Mouse (Mus musculus): ENCODE results near the gene Ubald1.

Ubald1 gene

DNA sequence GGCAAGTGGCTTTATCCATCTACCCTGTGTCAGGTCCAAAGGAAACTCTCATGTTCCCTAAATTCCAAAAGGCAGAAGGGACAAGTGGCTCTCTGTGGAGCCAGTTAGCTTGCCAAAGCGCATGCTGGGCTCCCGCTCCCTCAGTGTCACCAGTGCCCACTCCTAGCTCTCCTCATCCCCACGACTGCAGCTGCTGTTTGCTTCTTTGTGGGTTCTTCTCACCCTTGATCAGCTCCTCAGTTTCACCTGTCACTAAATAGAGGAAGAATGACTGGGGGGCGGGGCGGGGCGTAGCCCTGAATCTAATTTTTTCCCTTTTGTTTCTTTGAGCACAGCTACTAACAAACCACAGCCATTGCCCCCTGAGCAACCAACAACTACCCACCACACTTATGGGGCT is 18.8 kb upstream of the Ubald1 start:
- no peak for DNase-seq

DNA sequence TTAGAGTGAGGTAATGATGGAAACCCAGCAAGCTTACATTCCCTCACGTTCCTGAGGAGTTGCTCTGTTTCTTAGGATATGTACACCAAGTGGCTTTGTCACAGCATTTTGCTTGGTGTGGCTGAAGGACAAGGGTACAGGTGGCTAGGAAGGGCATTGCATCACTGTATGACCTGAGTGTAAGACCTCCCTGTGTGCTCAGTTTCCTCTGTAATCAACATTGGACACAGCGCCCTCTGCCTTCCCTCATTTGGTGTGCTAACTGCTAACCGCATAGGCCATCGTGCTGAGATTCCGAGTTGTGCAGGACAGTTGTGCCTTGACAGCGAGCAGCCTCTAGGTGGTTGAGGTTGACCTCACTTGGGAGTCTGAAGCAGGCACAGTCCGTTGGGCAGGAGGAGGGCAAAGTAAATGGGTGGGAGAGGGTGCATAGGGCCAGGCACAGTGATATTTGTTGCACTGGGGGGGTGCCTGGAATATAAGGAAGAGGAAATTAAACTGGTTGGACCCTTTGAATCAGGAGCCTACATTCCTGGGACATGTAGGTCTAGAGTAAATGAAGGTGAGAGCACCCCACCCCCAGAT is 17.1 kb upstream of the Ubald1 start:
- no peak for DNase-seq

DNA sequence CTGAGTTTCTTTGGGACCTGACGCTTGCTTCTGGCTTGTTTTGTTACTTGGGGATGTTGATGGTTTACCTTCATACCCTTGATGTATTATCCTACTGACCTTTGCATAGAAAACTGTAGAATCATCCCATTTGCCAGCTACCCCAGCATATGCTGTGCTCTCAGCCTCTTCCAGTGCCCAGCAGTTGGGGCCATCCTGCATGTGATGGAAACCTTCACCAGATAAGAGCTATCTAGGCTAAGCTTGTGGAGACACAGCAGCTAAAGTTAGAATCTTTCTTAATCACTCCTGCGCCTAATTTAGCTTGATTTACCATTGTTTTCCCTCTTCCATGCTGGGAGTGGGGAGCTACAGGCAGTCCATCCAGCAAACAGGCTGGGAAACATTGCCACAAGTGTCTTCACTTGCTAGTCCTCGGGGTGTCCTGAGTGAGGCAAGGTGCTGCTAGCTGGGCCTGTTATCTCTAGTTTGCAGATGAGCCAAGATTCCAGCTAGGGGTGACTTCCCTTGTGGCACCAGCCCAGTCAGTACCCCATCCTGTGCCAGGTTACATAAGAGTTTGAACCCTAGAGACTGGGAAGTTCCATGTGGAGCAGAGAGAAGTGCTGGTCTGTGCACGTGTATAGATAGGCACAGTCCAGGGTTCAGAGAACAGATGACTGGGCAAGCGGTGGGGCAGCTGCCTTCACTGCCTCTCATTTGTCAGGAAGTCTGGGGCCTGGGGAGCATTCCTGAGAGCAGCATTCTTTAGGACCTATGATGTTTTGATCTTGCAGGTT is 16.3 kb upstream of the Ubald1 start:
- DNase-seq, result peak; percentile 58

DNA sequence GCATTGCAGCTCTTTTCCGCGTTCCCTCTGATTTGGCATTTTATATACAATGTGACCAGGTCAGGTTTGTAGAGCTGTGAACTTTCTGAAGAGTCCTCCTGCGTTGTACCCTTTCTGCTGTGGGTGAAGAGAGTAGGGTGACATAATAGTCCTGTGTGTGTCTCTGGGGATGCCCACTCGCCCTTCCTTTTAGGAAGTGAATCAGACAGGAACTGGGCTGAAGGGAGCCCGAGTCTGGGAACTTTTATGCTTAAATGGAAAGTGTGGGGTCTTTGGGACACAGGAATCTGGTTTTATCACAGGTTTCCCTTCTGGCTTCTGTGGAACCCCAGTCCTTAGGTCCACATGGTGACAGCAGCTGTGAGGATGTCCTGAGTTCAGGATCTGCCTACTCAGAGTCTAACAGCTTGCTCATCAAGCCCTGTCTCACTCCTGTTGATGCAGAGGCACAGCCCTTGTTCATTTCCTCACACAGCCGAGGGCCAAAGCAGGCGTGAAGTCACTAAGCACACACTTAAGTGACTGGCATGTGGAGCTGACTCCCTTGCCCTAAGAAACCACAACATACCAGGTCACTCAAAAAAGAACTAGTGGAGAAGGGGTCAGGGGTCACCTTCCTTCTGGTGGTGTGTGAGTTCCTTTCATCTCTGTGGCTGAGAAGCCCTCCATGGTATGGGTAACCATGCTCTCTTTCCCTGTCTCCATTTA is 14.2 kb upstream of the Ubald1 start:
- DNase-seq, result peak; percentile 75

DNA sequence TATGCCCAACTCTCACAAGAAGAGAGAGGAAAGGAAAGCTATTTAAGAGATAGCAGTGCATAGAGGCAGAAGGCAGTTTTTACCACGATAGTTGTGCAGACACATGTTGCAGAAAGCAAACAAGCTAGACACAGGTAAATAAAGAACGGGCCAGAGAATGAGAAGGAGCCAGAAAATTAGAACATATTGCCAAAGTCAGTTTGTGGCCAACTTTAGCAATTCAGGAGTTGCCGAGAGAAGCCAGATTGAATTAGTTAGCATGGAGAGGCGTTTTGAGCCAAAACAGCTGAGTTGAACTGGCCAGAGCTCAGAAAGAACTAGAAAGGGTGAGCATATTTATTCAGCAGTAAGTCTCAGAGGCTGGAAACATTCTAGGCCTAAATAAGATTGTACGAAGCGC is 12.1 kb upstream of the Ubald1 start:
- DNase-seq, result no peak

DNA sequence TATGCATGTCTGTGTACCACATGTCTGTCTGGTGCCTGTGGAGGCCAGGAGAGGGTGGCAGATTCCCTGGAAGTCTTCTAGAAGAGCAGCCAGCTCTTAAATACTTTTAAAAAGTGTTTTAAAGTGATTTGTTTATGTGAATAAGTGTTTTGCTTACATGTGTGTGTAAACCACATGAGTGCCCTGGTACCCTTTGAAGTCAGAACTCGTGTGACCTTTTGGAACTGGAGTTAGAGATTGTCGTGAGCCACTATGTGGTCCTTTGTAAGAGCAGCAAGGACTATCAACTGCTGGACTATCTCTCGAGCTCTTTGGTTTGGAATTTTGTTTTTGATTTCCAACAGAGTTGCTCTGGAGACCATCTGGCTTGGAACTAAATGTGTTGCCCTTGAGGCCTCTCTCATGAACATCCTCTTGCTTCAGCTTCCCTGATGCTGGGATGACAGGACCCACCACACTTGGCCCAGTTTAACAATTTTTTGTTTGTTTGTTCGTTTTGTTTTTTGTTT is 10.1 kb upstream of the Ubald1 start:
- peak; percentile 30 for DNase-seq

DNA sequence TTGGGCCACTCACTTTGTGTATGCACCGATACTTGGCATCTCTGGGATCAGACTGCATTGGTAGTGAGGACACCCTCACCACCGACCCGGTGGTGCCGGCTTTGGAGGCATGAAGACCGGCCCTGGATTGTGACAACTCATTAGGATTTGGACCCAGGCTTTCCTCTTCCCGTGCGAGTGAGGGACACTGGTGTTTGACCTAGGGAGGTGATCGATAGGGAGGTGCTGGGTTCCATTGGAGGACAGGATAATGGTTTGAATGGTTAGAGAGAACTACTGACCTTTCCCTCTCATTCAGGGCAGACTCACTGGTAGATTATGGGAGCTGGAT is 6.5 kb upstream of the Ubald1 start:
- no peak for DNase-seq

DNA sequence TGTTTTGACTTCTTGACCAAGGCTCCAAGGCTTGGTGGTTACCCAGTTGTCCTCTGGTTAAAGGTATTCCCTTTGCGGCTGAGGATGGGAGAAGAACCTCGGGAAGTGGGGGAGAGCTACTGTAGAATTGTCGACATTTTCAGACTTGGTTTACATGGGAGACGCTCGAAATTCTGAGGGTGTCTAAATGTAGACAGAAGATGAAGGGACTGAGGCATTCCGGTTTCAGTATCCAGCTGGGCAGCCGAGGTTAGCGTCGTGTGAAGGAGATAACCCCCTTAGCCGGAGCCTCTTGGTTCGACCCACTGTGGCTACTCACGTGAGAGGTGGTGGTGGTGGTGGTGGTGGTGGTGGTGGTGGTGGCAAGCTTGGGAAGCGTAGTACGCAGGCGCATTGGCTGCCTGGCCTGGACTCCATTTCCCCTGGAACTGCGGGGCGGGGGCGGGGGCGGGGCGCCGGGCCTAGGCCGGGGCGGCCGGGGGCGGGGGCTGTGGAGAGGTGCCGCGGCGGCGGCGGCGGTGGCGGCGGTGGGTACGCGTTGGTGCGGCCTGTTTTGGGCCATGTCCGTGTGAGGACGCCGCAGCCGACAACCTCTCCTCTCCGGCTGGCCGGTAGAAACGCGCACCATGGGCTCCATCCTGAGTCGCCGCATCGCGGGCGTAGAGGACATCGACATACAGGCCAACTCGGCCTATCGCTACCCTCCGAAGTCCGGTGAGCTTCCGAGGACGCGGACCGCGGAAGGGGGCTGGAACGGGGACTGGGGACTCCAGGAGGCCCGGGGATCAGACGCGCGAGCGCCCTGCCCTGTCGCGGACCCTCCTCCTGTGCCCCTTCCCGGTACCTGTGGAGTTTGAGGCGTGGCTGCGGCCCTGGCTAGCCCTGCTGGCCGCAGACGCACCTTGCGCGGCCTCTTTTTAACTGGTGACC is 5.9 kb upstream of the Ubald1 start, which contains the start of gene Mgrn1:
Mgrn1 (plus strand) TSS at position 490 of the 930 bp plus-strand sequence.
- DNase-seq, result peak; percentile 94

DNA sequence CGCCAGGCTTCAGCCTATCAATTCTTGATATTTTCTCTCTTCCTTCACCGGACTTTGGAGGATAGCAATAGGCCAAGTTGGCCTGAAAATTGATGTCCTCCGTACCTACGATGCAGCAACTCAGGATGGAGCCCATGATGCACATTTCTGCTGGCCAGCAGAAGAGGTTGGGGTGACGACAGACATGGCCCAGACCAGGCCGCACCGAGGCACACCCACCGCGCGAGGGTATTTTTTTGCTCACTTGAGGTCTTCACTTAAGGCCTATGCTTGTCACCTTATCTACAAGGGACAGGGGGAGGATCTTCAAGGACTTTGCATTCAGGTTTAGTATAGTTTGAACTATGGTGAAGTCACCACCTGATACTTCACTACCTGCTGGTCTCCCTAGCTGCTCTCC is 4.8 kb upstream of the Ubald1 start:
- DNase-seq, result no peak

DNA sequence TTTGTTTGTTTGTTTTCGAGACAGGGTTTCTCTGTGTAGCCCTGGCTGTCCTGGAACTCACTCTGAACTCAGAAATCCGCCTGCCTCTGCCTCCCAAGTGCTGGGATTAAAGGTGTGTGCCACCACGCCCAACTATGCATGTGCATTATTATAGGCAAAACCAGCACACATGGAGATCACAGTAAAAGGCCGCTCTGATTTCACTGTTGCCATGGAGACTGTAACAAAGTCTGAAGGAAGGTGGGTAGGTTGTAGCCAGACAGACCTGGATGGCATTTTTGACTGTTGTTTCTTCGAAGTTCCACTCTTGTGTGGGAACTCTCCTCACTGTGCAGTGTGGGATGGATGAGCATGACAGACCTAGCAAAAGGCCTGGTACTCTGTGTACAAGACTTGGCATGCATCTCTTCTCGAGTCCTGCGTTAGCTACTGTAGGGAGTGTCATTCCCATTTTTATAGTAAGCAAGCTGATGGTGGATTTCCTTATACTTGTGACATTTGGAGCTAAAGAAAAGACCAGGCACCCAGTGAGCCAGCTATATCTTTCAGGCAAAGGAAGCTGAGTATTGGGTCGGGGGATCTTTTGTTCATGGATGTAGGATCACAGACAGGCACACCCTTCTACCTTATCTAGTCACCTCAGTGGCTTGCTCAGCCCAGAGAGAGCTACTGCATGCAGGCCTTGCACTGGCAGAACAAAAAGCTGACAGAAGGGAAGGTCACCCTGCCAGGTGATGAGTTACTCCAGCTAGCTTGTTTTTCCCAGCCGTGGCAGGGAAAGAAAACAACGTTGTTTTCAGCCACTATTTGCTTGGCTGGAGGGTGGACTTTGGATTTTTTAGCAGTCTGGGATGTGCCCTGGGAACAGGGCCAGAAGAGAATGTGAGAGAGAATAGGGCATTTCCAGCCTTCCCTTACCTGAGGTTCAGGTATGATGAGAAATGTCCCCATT is 1.6 kb upstream of the Ubald1 start:
- no peak for DNase-seq

DNA sequence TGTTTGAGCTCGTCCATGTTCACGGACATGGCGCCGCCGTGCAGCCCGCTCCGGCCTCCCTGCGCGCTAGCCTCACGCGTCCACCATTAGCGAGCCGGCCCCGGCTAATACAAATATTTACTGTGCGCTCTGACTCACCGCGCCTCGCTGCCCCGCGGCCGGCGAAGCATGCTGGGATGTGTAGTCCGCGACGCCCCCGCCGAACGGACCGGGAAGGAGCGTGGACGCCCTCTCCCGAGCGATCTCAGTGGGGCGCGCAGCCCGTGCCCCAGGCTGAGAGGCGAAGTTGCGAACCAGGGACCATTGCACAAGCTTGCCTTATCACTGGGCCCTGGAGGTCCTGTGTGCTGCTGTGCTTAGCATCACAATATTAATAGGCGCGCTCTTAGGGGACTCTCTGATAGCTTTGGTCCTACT is 399 bp downstream of the Ubald1 start:
- peak; percentile 96 for DNase-seq

DNA sequence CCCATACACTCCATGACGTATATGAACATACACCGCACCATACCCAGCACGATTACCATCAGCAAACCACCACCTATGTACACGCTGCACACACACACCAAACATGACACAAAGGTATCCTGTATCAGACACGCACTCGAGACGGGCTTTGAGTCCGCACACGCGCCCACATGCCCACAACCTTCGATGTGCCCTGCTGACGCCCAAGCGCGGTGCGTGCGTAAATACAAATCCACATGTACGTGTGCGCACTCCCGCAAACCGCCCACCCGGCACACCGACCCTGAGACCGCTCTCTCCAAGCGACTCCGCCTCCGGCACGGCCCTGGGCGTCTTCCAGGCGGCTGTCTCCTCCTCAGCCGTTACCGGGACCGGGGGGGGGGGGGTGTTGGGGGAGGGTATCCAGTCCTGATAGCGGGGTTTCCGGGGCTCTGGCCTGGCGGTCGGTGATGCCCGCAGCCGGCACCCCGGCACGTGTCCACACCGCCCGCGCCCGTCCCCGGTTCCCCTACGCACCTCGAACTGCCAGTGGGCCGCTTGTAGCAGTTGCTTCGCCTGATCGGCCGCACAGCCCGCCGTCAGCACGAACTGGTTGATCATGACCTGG is 911 bp downstream of the Ubald1 start:
- DNase-seq, result no peak

DNA sequence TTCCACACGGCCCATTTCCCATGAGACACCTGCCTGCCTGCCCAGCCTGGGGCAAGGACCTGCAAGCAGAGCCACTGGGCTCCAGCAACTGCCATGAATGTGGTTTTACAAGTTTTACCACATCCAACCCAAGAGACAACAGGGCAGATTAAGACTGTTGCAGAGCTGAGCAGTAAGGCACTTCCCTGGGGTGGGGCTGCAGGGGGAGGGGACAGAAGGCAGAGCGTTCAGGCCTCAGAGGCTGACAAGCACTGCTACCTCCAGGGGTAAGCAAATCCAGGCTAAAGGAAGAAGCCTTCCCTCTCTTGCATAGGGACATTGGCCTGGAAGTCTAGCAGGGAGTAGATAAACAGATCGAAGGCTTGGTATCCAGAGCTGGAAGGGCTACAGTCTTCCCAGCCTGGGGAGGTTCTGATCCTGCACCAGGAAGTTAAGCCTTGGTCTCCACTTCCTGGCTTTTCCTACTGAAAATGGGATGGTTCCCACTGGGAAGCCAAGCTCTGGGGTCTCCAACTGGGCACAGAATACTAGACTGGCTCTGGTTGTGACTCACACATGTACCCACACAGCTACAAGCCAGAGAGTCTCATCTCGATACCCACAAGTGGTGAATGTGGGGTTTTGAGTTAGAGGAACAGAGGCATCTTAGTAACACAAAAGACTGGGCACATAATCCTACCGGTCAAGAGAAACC is 1.8 kb downstream of the Ubald1 start:
- DNase-seq, result peak; percentile 69

DNA sequence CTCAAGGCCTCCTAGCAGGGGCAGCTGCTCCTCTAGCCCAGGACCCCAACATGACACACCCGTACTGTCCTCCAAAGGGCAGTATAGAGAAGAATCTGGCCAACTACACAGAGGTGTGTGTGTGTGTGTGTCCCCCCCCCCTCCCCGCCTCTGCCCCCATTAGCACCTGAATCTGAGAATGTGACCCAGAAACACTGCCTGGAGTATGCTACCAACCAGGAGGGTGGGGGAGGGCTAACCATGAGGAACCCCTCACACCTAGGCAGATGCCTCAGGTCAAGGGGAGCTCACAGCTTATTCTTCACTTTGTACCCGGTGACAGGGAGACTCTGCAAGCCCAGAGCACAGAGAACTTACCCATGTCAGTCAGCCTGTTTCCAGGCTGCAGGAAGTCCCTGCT is 2.4 kb downstream of the Ubald1 start:
- DNase-seq, result no peak

DNA sequence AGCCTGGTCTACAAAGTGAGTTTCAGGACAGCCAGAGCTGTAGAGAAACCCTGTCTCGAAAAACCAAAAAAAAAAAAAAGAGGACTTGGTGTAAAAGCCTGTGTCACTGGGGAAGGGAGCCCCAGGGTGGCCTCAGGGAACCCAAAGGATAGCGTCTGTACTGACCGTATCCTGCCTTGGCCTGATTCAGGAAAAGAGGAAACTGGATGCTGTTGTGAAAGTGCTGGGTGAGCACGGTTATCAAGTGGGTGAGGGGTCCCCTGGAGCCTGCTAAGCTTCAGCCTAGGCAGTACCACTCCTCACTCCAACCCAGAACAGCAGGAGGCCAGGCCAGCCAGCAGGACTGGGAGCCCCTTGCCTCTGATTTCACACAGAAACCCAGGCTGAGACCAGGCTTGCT is 2.9 kb downstream of the Ubald1 start:
- peak; percentile 28 for DNase-seq

DNA sequence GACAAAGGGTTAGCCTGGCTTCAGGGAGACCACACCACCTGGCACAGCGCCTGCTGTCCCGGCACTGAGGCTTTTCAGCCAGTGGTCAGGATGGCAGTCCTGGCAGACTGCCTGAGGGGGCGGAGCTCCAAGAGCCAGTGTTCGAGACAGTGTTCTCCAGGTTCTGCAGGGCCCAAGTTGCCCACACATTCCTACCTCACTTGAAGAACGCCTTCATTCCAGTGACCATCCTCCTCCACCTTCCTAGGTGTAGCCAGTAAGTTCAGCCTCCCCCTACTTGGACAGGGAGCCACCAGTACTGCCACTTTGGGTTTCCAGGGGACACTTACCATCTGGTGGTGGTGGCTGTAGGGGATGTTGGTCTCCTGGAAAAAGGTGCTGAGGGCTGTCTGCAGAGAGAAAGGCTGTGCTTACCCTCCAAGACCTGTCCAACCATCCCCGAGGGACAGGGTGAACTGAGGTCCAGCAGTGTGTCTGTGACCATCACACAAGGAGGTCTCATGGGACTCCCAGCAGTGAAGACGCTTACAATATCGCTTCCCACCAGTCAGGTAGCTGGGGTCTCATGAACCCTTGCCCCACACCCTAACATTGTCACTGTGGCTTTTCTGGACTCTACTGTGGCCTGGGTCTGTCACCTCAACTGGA is 4.0 kb downstream of the Ubald1 start:
- DNase-seq, result peak; percentile 82

DNA sequence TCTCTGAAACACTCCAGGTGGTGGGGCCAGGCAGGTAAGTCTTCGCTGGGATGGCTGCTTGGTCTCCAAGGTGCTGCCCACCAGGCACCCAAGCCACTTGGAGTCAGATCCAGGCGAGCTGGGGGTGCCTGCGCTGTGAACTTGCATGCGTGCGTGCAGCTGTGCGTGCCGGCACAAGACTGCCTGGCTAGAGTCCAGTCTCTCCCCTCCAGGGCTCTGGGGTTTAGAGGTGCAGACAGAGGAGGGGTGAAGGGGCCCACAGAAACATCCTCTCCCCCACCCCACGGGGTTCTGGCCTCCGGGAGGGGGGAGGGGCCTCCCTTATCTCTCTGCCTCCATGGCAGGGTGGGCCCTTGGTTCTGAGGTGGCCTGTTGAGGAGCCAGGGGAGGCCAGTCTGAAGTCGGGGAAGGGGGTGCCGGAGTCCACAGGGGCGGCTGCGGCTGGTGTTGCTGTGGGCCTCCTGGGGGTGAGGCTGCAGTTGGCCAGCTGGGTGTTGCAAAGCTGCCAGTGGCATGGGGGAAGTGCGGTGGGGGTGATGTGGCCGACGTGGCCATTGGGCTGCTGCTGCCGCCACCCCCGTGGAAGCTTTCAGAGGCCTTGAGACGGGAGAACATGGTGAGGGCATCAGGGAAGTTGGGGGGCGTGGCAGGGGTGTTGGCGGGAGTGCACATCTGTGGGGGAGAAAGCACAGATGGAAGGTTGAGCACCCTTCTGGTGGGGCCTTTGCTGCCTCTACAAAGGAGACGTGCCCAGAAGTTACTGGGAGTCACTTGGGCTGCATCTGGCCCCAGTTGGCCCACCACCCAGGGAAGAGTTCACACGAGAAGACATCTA is 4.7 kb downstream of the Ubald1 start:
- DNase-seq, result no peak

DNA sequence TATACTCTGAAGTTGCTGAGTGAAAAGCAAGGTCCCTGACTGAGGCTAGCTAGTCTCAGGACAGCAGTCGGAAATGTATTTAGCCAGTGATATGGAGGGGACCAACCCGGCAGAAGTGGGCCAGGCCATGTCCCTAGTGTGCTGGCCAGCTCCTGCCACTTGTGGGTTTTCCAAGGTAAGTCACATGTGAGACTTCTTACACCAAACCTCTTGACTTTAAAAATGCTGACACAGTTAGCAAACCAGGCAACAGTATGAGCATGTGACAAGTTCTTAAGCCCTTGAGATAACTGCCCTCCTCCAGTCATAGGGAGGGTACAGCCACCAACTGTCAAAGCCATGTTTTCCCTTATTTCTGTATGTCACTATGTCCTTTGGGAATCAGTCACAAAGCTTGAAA is 8.2 kb downstream of the Ubald1 start:
- DNase-seq, result peak; percentile 80

DNA sequence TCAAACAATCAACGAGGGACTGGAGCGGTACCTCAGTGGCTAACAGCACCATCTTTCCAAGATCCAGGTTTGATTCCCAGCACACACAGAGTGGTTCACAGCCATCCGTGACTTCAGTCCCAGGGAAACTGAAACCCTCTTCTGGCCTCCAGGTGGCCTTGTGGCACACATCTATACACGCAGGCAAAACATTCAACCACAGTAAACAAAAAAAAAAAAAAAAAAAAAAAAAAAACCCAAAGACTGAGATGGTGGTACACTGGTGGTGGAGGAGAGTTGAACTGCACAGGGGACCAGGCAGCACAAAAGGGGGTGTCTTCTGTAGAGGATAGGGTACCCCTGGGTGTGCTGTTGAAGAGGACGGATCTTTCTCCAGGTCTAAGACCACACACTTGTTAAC is 9.6 kb downstream of the Ubald1 start:
- DNase-seq, result no peak
